Mouse (Mus musculus): ENCODE measurements around the gene A830018L16Rik.
"Not testable (repeated sequence)": the region's sequence is repeated elsewhere in the genome, so short reads cannot be mapped to it uniquely, and the experiment has no call there.

A830018L16Rik gene

DNA sequence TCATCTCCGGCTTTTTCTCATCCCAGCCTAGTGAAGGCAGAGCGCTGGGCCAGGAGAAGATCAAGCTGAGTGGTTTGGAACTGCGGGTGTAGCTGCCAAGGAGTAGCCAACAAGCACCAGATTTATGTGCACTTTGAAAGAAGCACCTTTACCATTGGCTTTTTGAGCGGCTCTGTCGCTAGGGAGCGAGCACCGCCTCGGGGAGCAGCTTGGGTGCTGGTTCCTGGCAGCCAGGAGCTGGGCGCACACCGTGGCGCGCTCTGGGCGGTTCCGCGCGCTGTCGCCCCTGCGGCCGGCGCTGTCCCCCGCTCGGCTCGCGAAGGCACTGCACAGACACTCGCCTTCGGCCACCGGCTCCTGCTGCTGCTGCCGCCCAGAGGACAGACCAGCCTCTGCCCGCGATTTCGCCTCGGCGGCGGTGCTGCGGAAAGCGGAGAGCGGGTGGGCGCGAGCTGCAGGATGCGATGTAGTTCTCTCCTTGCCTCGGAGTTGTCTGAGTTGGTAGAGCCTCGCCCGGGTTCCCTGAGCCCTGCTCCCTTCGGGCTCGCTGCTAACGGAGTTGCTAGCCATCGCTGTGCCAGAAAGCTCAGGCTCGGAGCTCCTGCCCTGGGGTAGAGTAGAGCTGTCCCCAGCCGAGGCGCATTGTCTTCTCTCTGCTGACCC lies at the start of gene A830018L16Rik:
Gene A830018L16Rik (plus strand): TSS at position 212 of the 663 bp plus-strand sequence.
- peak; percentile 90 for DNase-seq

DNA sequence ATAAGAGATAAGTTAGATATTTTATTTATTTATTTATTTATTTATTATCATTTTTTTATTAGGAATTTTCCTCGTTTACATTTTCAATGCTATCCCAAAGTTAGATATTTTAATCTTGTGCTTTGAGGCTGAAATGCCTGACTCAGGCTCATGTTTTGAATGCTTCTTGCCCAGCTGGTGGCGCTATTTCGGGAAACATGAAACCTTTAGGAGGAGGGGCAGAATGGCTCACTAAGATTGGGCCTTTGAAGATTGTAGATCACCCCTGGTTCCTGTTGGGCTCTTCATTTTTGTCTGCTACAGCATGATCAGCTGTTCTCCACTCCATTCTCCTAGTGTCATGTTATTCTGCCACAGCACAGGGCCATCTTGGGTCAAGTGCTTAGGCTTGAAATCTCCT lies 28.1 kb upstream of the A830018L16Rik start:
- no peak for DNase-seq

DNA sequence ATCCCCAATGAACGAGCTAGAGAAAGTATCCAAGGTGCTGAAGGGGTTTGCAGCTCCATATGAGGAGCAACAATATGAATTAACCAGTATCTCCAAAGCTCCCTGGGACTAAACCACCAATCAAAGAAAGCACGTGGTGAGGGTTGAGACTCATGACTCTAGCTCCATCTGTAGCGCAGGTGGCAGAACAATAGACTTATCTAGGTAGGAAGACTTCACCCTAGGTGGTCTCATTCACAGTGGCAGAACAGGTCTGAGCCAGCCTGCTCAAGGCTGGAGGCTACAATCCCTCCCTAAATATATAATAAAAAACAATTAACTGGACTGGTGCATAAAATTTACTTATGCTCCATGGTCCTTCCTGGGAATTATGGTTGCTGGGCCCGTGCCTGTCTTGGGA lies 18.5 kb upstream of the A830018L16Rik start:
- no peak for DNase-seq

DNA sequence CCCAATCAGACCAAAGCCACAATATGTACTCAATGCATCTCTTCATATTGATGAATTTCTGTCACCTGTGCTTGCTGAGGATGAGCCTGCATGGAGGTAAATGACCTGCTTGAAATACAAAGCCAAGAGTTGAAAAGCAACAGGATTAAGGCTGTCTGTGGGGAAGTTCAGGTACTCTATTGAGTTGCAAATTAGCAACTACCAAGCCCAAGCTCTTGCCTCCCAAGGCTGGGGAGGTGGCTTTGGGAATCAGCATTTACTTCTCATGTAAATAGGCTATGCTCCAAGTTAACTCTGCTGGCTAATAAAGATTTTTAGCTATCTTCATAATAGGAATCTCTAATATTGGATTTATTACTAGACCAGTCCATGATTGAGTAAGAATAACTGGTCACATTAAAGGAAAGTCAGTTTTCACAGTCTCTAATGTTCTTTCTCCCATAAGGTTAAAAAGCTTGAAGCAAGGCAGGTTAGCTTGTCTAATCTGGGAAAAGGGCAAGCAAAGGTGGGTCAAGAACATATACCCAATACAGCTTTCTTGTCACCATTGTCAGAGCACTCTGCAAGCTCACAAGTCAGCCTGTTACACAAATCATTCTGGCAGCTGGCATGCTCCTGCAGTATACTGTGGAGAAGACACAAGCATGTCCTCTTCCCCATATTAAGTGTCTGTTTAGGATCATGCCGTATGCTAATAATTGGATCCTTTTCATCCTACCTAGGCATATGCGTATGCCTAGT lies 17.7 kb upstream of the A830018L16Rik start:
- DNase-seq, result no peak

DNA sequence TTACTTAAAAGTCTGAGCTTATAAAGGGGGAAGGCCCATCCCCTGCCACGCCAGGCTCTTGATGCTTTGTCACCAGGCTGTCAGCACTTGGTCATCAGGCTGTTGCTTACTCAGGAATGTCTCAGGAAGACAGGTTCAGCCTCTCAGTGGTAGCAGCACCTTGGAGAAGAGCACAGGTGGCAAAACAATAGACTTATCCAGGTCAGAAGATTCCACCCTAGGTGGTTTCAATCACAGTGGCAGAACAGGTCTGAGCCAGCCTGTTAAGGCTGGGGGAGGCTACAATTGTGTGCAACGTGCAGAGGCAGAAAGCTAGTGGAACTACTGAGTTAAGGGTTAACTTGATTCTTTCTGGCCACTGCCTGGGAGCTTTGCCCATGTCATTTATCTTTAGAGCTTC lies 12.7 kb upstream of the A830018L16Rik start:
- DNase-seq, result no peak

DNA sequence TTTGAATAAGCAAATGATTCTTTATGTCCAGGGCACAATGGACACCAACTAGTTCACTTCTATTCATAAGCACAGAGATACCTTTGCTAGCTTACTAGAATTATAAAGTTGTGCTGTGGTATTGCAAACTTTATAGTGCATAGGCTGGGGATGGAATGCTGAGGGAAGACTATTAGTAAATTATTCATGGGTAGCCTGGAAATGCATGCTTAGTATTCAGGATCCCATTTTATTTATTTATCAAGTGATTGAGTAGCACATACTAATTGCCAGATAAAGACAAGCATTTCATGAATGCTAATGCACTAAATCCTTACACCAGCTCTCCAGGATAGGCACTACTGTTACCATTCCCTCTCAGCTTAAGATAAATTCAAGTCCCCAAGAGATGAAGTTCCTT lies 8.4 kb upstream of the A830018L16Rik start:
- DNase-seq, result no peak

DNA sequence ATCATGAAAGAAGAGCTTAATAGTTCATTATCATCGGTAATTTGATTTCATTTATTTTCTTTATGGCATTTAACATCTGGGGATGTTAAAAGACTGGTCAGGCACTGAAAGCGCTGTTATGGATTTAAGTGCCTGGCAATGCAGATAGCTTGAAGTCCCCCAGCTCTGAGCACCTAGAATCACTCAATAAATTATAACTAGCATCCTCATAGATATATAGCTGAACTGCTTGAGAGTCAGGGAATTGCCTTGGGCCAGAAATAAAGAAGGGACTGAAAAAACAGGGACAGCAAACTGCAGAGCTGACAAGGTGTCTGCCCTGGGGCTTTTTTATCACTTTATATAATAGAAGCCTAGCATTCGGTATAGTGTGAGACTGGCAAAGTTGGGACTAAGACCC lies 7.9 kb upstream of the A830018L16Rik start:
- no peak for DNase-seq

DNA sequence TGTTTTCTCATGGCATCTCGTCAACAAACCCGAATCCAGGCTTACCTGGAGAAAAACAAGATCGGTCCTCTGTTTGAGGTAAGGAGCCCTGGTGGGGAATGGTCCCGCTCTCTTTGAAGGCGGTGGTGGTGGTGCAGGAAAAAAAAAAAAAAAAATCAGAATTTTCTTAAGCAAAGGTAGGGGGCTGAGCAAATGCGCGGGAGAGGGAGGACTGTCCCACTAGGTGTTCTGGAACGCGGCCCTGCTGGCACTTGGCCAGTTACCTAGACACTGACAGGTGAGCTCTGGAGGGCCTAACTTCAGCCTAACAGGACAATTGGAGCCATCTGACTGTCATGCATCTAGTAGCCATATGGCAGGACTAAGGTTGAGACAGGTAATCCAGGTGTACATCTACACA lies 655 bp downstream of the A830018L16Rik start:
- peak; percentile 8 for DNase-seq

DNA sequence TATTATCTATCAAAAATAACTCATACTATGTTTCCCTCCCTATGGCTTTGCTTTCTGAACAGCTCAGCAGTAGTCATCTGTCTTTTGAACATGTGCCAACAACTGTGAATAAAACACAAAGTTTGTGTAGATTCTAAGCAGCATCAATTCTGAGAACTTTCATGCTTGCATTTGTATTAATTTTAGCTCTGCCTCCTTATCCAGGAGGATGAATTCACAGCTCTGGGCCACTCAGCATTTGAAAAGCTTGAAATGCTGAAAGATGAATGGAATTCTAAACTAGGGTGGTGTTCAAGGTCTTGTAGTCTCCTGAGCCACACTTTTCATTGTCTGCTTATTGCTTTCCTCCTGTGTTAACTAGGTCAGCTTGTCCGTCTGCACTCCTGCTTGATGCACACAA lies 13.4 kb downstream of the A830018L16Rik start:
- DNase-seq, result peak; percentile 8

DNA sequence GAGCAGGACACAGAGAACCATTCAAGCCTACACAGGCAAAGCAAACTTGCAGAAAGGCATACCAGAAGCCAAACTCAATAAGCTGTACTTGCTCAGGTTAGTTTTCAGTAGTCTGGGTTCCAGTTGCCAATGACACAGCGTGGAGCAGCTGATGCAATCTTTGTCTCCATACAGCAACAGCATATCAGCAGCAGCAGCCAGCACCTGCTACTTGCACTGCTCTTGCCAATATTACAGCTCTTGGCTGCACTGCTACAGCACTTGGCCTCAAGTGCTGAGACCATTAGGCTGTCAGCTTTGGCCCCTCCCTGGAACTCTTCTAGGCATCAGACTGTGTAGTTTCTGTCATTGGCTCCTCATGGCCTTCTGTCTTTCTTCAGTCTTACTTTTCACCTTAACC lies 44.4 kb downstream of the A830018L16Rik start:
- no peak for DNase-seq

DNA sequence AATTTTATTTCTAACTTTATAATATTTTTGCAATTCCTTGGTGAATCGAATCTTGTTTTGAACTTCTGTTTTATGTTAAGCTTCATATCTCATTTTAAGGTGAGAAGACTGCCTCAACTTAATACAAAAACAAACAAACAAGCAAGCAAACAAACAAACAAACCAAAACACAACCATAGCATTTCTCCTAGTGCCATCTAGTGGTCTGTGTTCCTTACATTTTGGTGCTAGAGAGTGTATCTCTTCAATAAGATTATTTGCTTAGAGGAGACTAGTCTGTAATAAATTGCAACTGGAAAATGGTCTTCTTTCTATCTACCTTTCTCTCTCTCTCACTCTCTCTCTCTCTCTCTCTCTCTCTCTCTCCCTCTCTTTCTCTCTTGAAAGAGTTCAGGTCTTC lies 52.4 kb downstream of the A830018L16Rik start:
- DNase-seq, result no peak

DNA sequence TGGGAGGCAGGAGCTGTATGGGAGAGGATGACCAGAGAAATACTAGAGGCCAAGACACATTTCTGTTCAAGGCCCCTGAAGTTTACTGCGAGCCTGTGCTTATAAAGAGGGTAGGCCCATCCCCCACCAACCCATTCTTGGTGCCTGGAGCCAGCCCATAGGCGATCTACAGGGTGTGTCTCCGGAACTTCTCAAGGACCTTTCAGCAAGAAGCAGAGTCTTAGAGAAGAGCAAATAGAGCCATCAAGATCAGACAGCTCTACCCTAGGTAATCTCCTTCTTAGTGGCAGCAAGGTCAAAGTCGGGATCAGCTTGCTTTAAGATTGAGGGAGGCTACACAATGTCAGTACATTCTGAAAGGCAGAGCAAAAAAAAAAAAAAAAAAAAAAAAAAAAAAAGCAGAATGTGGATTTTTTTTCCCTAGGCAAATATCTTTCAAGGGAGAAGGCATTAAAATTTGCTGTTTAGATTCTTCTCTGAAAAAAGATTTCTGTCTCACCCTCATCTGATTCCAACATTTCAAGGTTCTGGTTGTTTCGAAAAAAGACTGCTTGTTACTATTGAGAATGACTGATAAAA lies 53.2 kb downstream of the A830018L16Rik start:
- no peak for DNase-seq

DNA sequence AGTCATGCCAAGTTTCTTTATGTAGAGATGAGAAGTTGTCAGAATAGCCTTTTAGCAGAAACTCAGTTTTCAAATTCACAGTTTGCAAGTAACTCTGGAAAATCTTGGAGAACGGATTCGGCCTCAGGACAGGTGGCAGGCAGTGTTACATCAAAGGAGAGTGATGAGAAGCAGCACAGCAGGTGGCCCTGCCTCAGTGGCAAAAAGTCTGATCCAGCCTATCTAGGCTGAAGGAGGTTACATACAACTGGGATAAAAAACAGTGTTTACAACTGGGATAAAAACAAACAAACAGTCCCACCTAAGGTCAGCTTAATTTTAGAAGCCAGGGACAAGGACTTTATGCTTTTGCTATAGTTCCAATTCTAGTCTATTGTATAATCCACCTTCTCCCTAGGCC lies 79.0 kb downstream of the A830018L16Rik start:
- DNase-seq, result no peak

DNA sequence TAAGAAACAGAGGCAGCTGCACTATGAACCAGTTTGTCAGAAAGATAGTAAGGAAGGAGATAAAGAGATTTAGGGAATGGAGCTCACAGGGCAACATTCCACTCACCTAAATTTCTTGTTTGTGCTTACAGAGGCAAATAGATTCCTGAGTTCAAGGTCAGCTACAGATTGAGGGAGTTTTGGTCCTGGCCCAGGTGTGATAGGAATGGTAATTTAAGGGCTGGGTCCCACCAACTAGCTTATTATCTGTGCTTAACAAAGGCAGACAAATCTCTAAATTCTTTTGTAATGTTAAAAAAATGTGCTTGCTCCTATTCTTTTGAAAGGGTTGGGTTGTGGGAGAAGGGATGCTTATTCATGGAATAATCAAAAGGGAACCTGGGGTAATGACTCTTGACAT lies 87.7 kb downstream of the A830018L16Rik start:
- DNase-seq, result no peak

DNA sequence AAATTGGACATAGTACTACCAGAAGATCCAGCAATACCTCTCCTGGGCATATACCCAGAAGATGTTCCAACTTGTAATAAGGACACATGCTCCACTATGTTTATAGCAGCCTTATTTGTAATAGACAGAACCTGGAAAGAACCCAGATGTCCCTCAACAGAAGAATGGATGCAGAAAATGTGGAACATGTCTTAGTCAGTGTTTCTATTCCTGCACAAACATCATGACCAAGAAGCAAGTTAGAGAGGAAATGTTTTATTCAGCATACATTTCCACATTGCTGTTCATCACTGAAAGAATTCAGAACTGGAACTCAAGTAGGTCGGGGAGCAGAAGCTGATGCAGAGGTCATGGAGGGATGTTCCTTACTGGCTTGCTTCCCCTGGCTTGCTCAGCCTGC lies 135.9 kb downstream of the A830018L16Rik start:
- DNase-seq, result not testable (repeated sequence)

DNA sequence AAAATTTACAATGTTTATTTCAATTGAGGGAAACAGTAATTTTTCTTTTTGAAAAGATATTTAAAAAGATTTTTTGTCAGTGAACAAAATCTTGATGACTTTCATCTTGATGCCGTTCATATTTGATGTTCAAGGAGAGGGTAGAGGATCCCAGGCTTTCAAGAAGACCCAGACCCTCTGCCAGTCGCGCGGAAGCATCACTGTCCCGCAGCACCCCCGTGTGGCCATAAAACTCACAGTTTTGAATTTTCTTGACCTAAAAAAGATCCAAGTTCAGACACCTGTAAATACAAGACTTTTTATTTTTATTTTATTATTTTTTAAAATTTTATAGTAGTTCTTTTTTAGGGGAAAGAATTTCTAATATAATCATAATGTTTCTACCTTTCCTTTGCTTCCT lies 151.4 kb downstream of the A830018L16Rik start:
- peak; percentile 30 for DNase-seq

DNA sequence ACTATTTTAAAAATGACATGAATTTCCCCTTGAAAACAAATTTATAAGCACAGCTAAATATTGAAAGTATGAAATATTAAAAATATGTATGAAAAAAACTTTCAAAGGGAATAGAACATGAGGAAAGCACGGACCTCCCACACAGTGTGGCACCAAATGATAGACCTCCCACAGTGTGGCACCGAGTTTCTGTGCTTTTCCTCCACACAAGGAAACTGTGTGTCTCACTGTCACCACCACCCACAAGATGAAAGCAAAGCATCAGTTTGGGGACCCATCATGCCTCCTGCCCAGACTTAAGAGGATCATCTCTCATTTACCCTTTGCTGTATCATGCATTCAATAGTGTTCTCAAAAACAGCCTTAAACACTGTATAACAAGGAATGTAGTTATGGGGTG lies 152.8 kb downstream of the A830018L16Rik start:
- peak; percentile 27 for DNase-seq

DNA sequence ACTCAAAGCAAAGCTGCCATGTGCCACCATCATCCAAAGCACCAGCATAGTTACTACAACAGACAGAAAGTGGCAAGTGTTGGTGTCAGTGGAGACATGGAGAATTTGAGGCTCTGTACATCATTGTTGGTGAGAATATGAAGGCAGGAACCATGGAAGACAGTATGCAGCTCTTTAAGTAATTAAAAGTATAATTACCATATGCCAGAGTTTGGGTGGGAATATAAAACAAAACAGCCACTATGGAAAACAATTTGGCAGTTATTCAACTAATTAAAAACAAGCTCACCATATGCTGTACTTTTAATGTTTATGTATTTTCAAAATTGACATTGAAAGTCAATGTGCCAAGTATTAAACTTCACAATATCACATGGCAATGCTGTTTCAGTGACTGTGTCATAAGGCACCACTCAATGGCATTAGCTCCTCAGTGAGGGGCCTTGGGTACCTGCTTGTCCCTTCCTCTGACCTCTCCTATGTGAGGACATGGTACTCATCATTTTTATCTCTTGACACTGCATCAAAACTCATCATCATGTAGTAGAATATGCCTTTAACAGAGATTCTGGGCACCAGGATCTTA lies 153.5 kb downstream of the A830018L16Rik start:
- DNase-seq, result no peak

DNA sequence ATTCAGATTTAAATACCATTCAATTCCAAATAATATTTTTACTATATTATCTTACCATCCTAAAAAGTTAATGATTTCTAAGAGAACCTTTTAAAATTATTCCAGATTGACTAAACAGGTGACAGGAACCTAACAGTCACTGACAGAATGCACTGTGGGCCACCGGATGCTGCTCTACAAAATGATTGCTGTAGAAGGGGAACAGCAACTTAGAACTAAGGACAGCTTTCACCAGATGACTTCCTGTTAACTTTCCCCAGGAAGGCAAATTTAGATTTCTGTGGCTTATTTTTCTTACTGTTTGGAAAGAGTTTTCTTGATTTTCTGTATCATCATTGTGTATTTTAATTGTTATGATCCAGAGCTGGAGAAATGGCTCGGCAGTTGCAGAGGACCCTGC lies 156.4 kb downstream of the A830018L16Rik start:
- DNase-seq, result no peak

DNA sequence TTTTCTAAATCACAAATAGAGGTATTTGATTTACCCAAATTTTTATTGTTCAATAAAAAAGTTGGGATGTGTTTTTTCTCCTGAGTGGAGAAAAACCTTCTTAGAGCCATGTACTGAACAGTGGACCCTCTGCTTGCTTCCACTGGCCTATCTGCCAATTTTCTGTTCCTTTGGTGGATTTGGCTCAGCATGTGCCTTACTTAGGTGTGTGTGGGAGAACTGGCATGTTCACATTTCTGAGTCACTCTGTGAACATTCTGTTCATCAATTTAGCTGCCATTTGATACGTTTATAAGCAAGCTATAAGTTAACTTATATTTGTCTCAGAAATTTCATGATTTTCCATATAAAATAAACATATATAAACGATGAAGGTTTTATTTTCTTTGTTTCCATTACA lies 159.6 kb downstream of the A830018L16Rik start:
- peak; percentile 62 for DNase-seq

DNA sequence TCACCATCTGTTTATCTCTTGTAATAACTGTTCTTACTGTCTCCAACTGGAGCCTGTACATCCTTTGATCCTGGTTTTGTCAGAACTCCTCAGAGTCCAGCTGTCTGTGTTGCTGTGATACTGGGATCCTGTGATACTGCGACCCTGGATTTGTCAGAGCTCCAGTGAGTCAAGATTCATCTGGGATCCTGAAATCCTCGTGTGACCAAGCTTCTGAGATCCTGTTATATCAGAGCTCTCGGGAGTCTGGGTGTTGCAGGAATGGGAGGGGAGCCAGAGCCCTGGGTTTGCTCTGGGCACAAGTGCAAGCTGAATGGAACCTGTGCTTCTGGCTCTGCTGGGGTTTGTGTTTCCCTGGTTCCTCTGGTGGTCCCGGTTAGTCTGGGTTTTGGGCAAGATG lies 166.1 kb downstream of the A830018L16Rik start:
- DNase-seq, result peak; percentile 12

DNA sequence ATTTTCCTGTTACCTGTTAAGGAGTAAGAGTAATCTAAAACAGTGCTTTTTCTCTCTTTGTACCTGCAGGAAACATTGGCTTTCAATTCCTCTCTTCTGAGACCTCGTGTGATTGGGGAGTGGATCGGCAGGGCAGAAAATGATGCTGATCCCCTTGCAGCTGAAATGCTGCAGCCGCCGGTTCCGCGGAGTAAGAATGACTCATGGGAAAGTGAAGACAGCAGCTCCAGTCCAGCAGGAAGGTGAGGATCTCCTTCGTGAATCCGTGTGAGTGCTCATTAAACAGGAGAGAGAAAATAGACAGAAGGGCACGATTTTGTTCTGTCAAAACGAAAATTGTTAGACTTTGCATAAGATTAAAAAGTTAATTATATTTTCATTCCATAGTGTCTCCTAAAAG lies 174.4 kb downstream of the A830018L16Rik start:
- no peak for DNase-seq

DNA sequence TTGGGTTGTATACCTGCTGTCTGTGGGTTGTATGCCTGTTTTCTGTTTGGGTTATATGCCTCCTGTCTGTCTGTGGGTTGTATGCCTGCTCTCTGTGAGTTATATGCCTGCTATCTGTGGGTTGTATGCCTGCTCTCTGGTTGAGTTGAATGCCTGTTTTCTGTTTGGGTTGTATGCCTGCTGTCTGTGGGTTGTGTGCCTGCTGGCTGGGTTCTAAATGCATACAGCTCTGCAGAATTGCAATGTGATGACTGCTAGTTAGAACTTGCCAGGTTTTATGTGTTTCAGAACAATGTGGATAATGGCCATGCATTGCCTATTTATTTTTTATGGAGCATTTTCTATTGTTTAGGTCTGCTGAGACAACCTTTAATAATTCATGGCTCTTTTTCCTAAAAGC lies 236.2 kb downstream of the A830018L16Rik start:
- peak; percentile 11 for DNase-seq

DNA sequence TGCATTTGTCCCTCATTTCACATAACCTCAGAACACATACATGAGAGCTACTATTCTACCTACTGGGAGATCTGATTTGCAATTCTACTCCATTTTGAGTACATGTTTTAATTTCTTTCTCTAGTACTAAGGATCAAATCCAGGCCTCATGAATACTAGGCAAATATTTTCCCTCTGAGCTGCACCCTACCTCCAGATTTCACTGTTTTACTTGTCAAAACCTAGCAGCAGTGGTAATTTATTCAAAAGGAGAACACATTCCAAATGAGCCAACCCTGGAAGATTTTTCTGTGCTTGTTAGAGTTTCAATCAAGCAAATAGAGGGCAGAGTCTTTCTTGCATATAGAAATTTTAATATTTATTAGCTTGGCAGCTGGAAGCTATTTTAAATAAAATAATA lies 238.9 kb downstream of the A830018L16Rik start:
- no peak for DNase-seq
